Mouse (Mus musculus) liver, embryonic 14.5 days (tissue): ENCODE measurements around the gene Ipo13.

ENCODE experiments used
- CTCF ChIP-seq: IDR thresholded peaks from 2 replicates; pipeline ENCODE4 v1.5.1; 2016; ENCODE audit warnings: antibody characterized with exemption, low read depth, control low read depth
- EP300 ChIP-seq: IDR thresholded peaks from 2 replicates; pipeline ENCODE4 v1.6.1; 2016; ENCODE audit warnings: antibody characterized with exemption, low read depth

GRCm38 (mm10) chr4:117878301-117878700 lies 36.5 kb downstream of the Ipo13 start:
- no peak for TF ChIP-seq CTCF
- no peak for TF ChIP-seq EP300
